In the genomic region with DNA sequence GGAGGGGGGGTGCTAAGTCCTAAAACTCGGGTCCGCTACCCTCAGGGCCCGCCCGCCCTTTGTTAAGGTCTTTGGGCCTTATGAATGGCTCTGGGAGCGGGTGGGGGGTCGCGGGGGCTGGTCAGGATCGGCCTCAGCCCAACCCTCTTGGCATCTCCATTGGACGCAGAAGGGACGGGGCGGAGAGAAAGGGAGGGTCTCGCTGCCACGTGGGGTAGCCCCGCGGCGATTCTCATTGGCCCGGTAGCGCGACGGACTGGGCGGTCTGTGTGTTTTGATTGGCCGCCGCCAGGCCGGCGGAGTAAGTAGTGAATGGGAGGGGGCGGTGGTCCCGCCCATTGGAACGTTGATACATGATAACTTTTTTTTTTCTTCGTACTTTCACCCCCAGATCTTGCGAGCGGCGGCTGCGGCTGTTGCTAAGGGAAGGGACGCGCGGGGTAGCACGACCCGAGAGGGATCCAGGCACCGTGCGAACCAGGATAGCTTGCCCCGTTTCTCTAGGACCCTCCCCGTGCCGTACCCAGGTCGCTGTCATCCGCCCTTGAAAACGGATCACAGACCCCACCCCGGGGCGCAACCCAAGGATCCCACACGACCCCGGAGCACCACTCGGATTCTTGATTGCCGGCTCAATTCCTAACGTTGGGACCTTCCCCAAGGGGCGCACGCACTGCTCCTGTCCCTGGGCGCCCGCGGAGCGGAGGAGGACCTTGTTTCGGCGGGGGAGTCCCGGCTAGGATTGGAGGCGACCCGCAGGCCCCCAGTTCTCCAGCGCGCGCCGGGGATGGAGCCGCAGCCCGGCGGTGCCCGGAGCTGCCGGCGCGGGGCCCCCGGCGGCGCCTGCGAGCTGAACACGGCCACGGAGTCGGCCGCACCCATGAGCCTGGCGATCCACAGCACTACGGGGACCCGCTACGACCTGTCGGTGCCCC, we compare ENCODE assay signal across 8 mouse cellular contexts. TPM values are rescaled to one million over a fixed set of nuclear protein-coding genes. Genes with fewer than 3 reads are reported as not detected.
DNase-seq lines count a peak whose midpoint lies in the region; ATAC-seq and TF ChIP-seq lines count a peak whose summit lies in the region.

No protein-coding gene starts in this region.

- H3K9ac ChIP-seq in hindbrain, postnatal 0 days (replicated peaks; ENCODE audit: low read length): peak overlapping the region; percentile 99

- peak; percentile 98 for DNase-seq in gastrocnemius, adult 2 months
- peak; percentile 99 for DNase-seq in hindbrain, postnatal 0 days (ENCODE audit: low spot score)
- peak; percentile 85 to 98 for DNase-seq in left cerebral cortex, adult 8-10 months (ENCODE audit: low spot score in 2 of 2)
- peak; percentile 99 for DNase-seq in right cerebral cortex, adult 18-20 months
- DNase-seq in urinary bladder, adult 2 months (ENCODE audit: low spot score): peak; percentile 88

- H3K36me3 ChIP-seq in hindbrain, postnatal 0 days (ENCODE audit: insufficient read depth, low read length): peaks cover 18% of the 10 kb centered on the region

- H3K4me3 ChIP-seq in gastrocnemius, adult 2 months: peak overlapping the region; percentile 89
- H3K4me3 ChIP-seq in hindbrain, postnatal 0 days (ENCODE audit: low read length): peak overlapping the region; percentile 97

- peak overlapping the region; percentile 89 for H3K4me2 ChIP-seq in hindbrain, postnatal 0 days (ENCODE audit: low read depth, low read length)

- peaks cover 19% of the 10 kb centered on the region; the same call in 1 of the 2 replicates for H3K4me1 ChIP-seq in hindbrain, postnatal 0 days (ENCODE audit: insufficient read depth, low read length)

- intact Hi-C loops in gastrocnemius, adult 2 months (cut with DNase I): no loop called here

- peak overlapping the region; percentile 100 for H3K27ac ChIP-seq in gastrocnemius, adult 2 months
- peak overlapping the region; percentile 96 for H3K27ac ChIP-seq in hindbrain, postnatal 0 days

- no peaks in the 10 kb centered on the region for H3K9me3 ChIP-seq in hindbrain, postnatal 0 days (ENCODE audit: low read length)

- TF ChIP-seq CTCF in gastrocnemius, adult 2 months (IDR thresholded peaks at IDR 0.05): no peak
- TF ChIP-seq CTCF in hindbrain, postnatal 0 days (IDR thresholded peaks at IDR 0.05; ENCODE audit: low read depth): peak; percentile 22

- under 1% methylated on average over 83 of the region's 88 CpGs for WGBS in hindbrain, postnatal 0 days

- peak; percentile 79 for ATAC-seq in activated CD4-positive, CD25-positive, alpha-beta regulatory T cell, adult 4 months
- peak; percentile 66 for ATAC-seq in common myeloid progenitor, adult 5-6 weeks (replicated peaks; ENCODE audit: low read depth, poor library complexity, severe bottlenecking)
- peak; percentile 86 for ATAC-seq in hindbrain, postnatal 0 days
- peak; percentile 55 for ATAC-seq in megakaryocyte, adult 5-6 weeks (ENCODE audit: poor library complexity, severe bottlenecking)

- H3K27me3 ChIP-seq in hindbrain, postnatal 0 days (ENCODE audit: insufficient read depth, low read length): no peaks in the 10 kb centered on the region

RNA-seq across cellular contexts. Expression of a gene that starts 1.5 kb away (rescaled TPM):
- 1 to 10 TPM; 7.3 to 9.2 TPM for polyA plus RNA-seq in activated CD4-positive, CD25-positive, alpha-beta regulatory T cell, adult 4 months (2017; shearing (Covaris generic))
- total RNA-seq in common myeloid progenitor, adult 5-6 weeks (2017): 15.8 and 18.4 TPM in 2 replicates
- 10 to 100 TPM; 34.3 to 39.8 TPM for total RNA-seq in gastrocnemius, adult 2 months (2021)
- 146 and 172 TPM in 2 replicates for total RNA-seq in hindbrain, postnatal 0 days (2014; rRNA removed)
- 14.7 and 15.8 TPM in 2 replicates for polyA plus RNA-seq in hindbrain, postnatal 0 days (2015; fragmentation: Nextera tagmentation; extraction: Ambion mirVana)
- total RNA-seq in left cerebral cortex, adult 8-10 months (2022): 10 to 100 TPM; 48.5 to 76.4 (median 64.1) TPM
- total RNA-seq in megakaryocyte, adult 5-6 weeks (2015): 29.5 and 29.6 TPM in 2 replicates
- total RNA-seq in megakaryocyte, adult 5-6 weeks (2017): 22.4 and 36.1 TPM in 2 replicates
- 21.2 and 30.5 TPM in 2 replicates for polyA plus RNA-seq in urinary bladder, adult 2 months (2012; rRNA removed)

RNA-seq across cellular contexts. Expression of a gene that starts 8.9 kb away (rescaled TPM):
- polyA plus RNA-seq in activated CD4-positive, CD25-positive, alpha-beta regulatory T cell, adult 4 months (2017; shearing (Covaris generic)): under 1 TPM; 0.74 to 0.96 TPM
- 0.41 and 0.73 TPM in 2 replicates for total RNA-seq in common myeloid progenitor, adult 5-6 weeks (2017)
- 1 to 10 TPM; 1.8 to 2.3 TPM for total RNA-seq in gastrocnemius, adult 2 months (2021)
- 270 and 288 TPM in 2 replicates for total RNA-seq in hindbrain, postnatal 0 days (2014; rRNA removed)
- 95.5 and 106 TPM in 2 replicates for polyA plus RNA-seq in hindbrain, postnatal 0 days (2015; fragmentation: Nextera tagmentation; extraction: Ambion mirVana)
- total RNA-seq in left cerebral cortex, adult 8-10 months (2022): 100 to 1,000 TPM; 328 to 363 (median 358) TPM
- 1.6 and 2.2 TPM in 2 replicates for total RNA-seq in megakaryocyte, adult 5-6 weeks (2015)
- 1.4 TPM in 1 of 2 replicates, not detected in the other for total RNA-seq in megakaryocyte, adult 5-6 weeks (2017)
- polyA plus RNA-seq in urinary bladder, adult 2 months (2012; rRNA removed): 9.2 and 12.2 TPM in 2 replicates

RNA-seq across cellular contexts. Expression of a gene that starts 11.1 kb away (rescaled TPM):
- 100 to 1,000 TPM; 338 to 428 TPM for polyA plus RNA-seq in activated CD4-positive, CD25-positive, alpha-beta regulatory T cell, adult 4 months (2017; shearing (Covaris generic))
- total RNA-seq in common myeloid progenitor, adult 5-6 weeks (2017): 52.3 and 60.0 TPM in 2 replicates
- 100 to 1,000 TPM; 535 to 725 TPM for total RNA-seq in gastrocnemius, adult 2 months (2021)
- total RNA-seq in hindbrain, postnatal 0 days (2014; rRNA removed): 273 and 303 TPM in 2 replicates
- polyA plus RNA-seq in hindbrain, postnatal 0 days (2015; fragmentation: Nextera tagmentation; extraction: Ambion mirVana): 733 and 736 TPM in 2 replicates
- 100 to 1,000 TPM; 306 to 342 (median 330) TPM for total RNA-seq in left cerebral cortex, adult 8-10 months (2022)
- total RNA-seq in megakaryocyte, adult 5-6 weeks (2015): 161 and 162 TPM in 2 replicates
- 31.0 and 34.7 TPM in 2 replicates for total RNA-seq in megakaryocyte, adult 5-6 weeks (2017)
- polyA plus RNA-seq in urinary bladder, adult 2 months (2012; rRNA removed): 367 and 372 TPM in 2 replicates

RNA-seq across cellular contexts. Expression of a gene that starts 16.2 kb away (rescaled TPM):
- 100 to 1,000 TPM; 132 to 177 TPM for polyA plus RNA-seq in activated CD4-positive, CD25-positive, alpha-beta regulatory T cell, adult 4 months (2017; shearing (Covaris generic))
- total RNA-seq in common myeloid progenitor, adult 5-6 weeks (2017): 60.0 and 65.6 TPM in 2 replicates
- total RNA-seq in gastrocnemius, adult 2 months (2021): 10 to 100 TPM; 22.1 to 30.7 TPM
- 257 and 261 TPM in 2 replicates for total RNA-seq in hindbrain, postnatal 0 days (2014; rRNA removed)
- 730 and 732 TPM in 2 replicates for polyA plus RNA-seq in hindbrain, postnatal 0 days (2015; fragmentation: Nextera tagmentation; extraction: Ambion mirVana)
- total RNA-seq in left cerebral cortex, adult 8-10 months (2022): 100 to 1,000 TPM; 124 to 159 (median 143) TPM
- total RNA-seq in megakaryocyte, adult 5-6 weeks (2015): 11.7 and 13.8 TPM in 2 replicates
- total RNA-seq in megakaryocyte, adult 5-6 weeks (2017): 29.3 and 32.1 TPM in 2 replicates
- 249 and 276 TPM in 2 replicates for polyA plus RNA-seq in urinary bladder, adult 2 months (2012; rRNA removed)

RNA-seq across cellular contexts. Expression of a gene that starts 23.2 kb away (rescaled TPM):
- polyA plus RNA-seq in activated CD4-positive, CD25-positive, alpha-beta regulatory T cell, adult 4 months (2017; shearing (Covaris generic)): 10 to 100 TPM; 18.0 to 22.7 TPM
- 7.8 and 15.6 TPM in 2 replicates for total RNA-seq in common myeloid progenitor, adult 5-6 weeks (2017)
- 1 to 10 TPM; 6.6 to 7.1 TPM for total RNA-seq in gastrocnemius, adult 2 months (2021)
- total RNA-seq in hindbrain, postnatal 0 days (2014; rRNA removed): 2.6 and 3.2 TPM in 2 replicates
- 4.3 and 4.4 TPM in 2 replicates for polyA plus RNA-seq in hindbrain, postnatal 0 days (2015; fragmentation: Nextera tagmentation; extraction: Ambion mirVana)
- total RNA-seq in left cerebral cortex, adult 8-10 months (2022): 1 to 10 TPM; 4.1 to 6.0 (median 5.5) TPM
- 19.3 and 21.0 TPM in 2 replicates for total RNA-seq in megakaryocyte, adult 5-6 weeks (2015)
- 18.8 and 20.9 TPM in 2 replicates for total RNA-seq in megakaryocyte, adult 5-6 weeks (2017)
- polyA plus RNA-seq in urinary bladder, adult 2 months (2012; rRNA removed): 18.4 and 21.5 TPM in 2 replicates

Comparison
In these comparisons a context has a peak if more than half of its experiments do, and no peak if none do; other contexts are left out.
1. Peak in every context shown above with its lines: DNase-seq, ATAC-seq, H3K4me3 ChIP-seq and H3K27ac ChIP-seq.
2. RNA of a gene that starts 8.9 kb away (total RNA-seq): 328 to 363 TPM in left cerebral cortex, adult 8-10 months and 270 to 288 TPM in hindbrain, postnatal 0 days; 1.8 to 2.3 TPM in gastrocnemius, adult 2 months, 1.4 to 2.2 TPM in megakaryocyte, adult 5-6 weeks and 0.41 to 0.73 TPM in common myeloid progenitor, adult 5-6 weeks; every median in the first group is over 10 times any median in the second.